Mouse (Mus musculus): ENCODE data around the gene Dpp10.

- TF ChIP-seq CTCF (IDR thresholded peaks at IDR 0.05; ENCODE audit: borderline replicate concordance, extremely low read depth, insufficient read depth, insufficient read length) (no peak), POLR2A (IDR thresholded peaks at IDR 0.05; ENCODE audit: borderline replicate concordance, extremely low read depth, insufficient read depth, insufficient read length, poor library complexity, severe bottlenecking) (no peak)
Measured at GRCm38 (mm10) chr1:123707292-123707691, 338.1 kb downstream of the Dpp10 start.

Data from brain, embryonic 14.5 days (tissue).